Mouse (Mus musculus): ENCODE results near the gene Gpatch3.

DNA sequence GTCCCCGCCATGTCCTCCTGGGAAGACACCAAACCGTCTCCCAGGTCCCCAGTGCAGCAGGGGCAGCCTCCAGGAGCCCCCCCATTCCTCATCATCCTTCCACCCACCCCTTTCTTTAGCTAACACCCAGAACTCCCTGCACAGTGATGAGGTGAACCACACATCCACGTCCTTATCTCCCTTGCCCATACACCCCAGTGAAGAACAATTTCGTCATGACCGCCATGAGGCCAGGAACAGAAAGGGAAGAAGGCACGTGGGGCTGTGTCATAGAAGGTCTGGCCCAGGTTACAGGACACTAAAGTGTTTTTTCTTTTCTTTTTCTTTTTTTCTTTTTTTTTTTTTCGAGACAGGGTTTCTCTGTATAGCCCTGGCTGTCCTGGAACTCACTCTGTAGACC is 50.3 kb downstream of the Gpatch3 start:
- TF ChIP-seq POLR2A (IDR thresholded peaks at IDR 0.05; ENCODE audit: extremely low read depth, insufficient read depth, low read length) (no peak), CTCF (IDR thresholded peaks at IDR 0.05; ENCODE audit: extremely low read depth, insufficient read depth, low read length) (no peak)

All from cortical plate, adult 2 months (tissue).